Mouse (Mus musculus): ENCODE results near the gene St6galnac5.

- no peak for TF ChIP-seq CTCF (IDR thresholded peaks at IDR 0.05; ENCODE audit: control insufficient read depth, insufficient read depth, low read length)
- TF ChIP-seq POLR2A (IDR thresholded peaks at IDR 0.05; ENCODE audit: borderline replicate concordance, control insufficient read depth, low read depth, low read length), result no peak
These were observed 100.3 kb downstream of the St6galnac5 start for GRCm38 (mm10) chr3:152881706-152882105.
